Mouse (Mus musculus): ENCODE results near the gene Mgat5.

The Mgat5 gene

GRCm38 (mm10) chr1:127396569-127397349 lies 191.9 kb downstream of the Mgat5 start:
- DNase-seq = no peak

DNA sequence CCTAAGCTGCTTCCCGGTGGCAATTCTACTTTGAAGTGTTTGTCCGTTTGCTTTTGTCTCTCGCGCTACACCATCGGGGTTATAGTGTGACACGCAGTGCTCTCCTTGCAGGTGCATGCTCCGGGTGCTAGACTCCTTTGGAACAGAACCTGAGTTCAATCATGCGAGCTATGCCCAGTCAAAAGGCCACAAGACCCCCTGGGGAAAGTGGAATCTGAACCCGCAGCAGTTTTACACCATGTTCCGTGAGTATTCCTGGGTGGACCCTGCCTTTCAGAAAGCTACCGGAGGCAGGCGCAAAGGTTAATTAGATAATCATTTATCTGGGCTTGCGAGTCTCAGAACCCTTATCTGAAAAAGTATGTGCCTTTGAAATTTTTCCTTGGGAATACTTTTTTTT lies 192.6 kb downstream of the Mgat5 start:
- DNase-seq = no peak

GRCm38 (mm10) chr1:127398186-127398585 lies 193.4 kb downstream of the Mgat5 start:
- DNase-seq = no peak

DNA sequence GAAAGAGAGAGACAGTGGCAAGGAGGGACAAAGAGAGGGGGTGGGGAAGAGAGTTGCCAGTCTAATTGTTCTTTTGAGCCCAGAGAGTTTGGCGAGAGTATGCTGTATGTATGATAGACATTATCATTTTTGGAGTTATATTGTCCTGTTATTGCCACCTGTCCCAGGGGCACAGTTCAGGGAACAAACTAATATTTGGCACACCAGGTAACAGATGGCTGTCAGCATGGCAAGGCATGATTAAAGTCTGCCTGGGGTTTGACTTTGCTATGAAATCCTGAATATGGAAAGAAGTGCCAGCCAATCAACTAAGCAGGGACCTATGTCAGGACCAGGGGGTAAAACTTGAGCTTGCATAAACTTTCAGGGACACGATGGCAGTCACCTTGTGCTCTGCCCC lies 195.4 kb downstream of the Mgat5 start:
- no peak for DNase-seq

DNA sequence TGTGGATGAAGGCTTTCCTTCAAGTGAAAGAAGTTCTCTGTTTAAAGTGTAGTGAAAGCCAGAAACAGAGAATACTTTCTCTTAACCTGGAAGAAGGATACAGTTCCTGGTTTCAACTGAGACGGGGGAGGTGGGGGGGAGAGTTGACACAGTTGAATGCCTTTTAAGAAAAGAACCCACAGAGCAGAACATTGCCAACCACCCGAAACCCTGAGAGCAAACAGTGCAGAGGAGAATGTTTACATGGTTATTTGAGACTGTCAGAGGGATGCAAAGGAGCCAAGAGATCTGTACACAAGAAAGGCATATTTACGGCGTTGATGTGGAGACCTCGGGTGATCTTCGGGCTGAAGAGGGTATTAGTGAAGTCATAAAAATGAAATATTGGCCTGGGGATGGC lies 195.9 kb downstream of the Mgat5 start:
- no peak for DNase-seq

DNA sequence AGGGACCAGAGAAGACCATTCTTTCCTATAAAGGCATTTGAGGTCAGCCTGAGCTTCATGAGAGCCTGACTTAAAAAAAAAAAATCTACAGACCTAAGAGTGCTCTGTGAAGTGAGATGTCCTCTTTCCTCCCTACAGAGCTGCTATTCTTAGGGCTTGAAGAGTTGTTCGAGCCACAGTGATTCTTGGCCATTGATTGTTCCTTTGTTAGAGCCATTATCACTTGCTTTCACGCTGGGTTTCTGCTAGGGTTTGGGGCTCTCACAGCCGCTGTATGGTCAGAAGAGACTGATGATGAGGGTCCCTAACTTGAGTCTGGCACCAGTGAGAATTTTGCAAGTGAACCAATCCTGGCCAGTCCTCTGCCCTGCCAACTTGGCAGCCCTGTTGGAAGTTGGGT lies 199.8 kb downstream of the Mgat5 start:
- DNase-seq = no peak

- DNase-seq = peak; percentile 14
Measured at GRCm38 (mm10) chr1:127408957-127409423, 204.2 kb downstream of the Mgat5 start.

- DNase-seq = peak; percentile 20
Measured at GRCm38 (mm10) chr1:127409512-127409911, 204.7 kb downstream of the Mgat5 start.

DNA sequence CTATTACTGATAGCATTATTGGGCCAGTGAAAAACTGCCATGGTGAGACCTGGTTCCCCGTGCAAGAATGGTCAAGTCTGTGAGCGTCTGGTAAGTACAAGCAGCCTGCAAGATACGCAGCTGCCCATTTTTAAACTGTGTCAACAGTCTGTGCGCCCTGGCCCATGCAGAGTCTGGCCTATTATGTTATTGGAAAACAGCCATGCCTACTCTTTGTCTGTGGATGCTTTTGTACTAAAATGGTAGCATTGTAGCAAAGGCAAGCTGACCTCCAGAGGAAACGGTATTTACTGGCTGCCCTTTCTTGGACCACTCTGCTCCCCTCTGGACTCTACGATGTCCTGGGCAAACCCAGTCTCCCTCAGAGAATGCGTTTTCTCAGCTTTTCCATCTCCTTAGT lies 209.7 kb downstream of the Mgat5 start:
- no peak for DNase-seq

DNA sequence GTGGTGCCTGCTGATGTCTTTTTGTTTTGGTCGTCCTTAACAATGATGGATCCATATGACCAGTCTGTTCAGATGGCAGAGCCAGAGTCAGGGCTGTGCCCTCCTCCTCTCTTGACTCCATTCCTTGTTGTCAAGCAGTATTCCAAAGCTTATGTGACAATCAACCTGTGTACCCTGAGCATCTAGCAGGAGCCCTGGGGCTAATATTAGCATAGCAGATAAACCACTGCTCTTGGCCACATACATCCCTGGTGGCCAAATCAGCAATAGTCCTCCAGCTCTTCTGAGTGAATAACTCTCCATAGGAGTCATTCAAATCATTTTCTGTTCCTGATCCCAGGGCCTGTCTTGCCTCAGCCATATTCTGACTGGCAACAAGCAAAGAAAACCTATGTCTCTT lies 211.1 kb downstream of the Mgat5 start:
- DNase-seq = no peak

GRCm38 (mm10) chr1:127416971-127417370 lies 212.2 kb downstream of the Mgat5 start:
- DNase-seq = no peak

GRCm38 (mm10) chr1:127418916-127419575 lies 214.2 kb downstream of the Mgat5 start:
- no peak for DNase-seq

- DNase-seq = no peak
Measured at GRCm38 (mm10) chr1:127419581-127419980, 214.8 kb downstream of the Mgat5 start.

DNA sequence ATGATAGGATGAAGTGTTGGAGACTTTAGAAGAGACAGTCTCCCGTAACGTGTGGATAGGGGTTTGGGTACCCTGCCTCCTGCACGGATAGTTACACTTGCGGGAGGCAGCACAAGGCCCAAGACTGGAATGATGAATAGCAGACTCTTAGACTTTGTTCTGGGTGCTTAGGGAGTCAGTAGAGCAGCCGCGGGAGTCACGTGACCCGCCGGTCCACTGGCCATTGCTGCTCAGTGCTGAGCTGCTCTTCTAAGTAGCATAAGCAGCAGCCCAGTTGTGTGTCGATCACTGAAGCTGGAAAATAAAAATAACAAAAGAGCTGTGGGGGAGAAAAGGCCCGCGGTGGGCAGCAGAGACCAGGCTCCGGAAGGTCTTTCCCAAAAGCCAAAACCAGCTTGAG lies 215.6 kb downstream of the Mgat5 start:
- no peak for DNase-seq

GRCm38 (mm10) chr1:127420795-127421194 lies 216.0 kb downstream of the Mgat5 start:
- no peak for DNase-seq

GRCm38 (mm10) chr1:127422565-127422964 lies 217.8 kb downstream of the Mgat5 start:
- no peak for DNase-seq

- peak; percentile 28 for DNase-seq
Measured at GRCm38 (mm10) chr1:127425021-127425532, 220.3 kb downstream of the Mgat5 start.

DNA sequence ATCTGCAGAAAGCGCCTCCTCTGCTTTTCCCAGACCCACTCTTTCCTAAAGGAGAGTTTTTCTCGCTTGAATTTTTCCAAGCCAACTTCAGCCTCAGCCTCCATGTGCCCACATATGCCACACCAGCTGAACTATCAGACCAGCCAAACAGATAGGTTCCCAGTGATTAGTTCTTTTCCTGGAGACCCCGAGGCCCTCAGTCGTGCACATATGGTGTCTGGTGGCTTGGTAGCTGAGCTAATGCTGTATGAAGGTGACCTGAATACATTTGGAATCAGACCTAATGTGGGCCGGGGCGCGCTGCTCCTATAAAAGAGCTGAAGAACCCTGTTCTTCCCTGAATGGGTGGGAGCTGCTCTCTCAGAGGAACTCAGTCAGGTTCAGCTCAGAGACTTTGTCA lies 225.5 kb downstream of the Mgat5 start:
- no peak for DNase-seq

DNA sequence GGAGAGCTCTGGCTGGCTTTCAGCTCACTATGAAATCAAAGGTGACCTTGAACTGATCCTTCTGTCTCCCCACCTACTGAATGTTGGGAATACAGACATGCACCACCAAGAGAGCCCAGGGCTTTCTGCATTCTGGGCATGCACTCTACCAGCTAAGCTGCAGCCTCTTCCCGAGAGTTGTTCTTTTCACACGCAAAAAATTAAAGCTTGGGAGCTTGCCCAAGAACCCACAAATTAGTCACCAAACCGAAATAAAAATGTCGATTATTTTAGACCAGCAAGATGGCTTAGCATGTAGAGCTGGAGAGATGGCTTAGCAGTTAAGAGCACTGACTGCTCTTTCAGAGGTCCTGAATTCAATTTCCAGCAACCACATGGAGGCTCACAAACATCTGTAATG lies 230.0 kb downstream of the Mgat5 start:
- DNase-seq = no peak

DNA sequence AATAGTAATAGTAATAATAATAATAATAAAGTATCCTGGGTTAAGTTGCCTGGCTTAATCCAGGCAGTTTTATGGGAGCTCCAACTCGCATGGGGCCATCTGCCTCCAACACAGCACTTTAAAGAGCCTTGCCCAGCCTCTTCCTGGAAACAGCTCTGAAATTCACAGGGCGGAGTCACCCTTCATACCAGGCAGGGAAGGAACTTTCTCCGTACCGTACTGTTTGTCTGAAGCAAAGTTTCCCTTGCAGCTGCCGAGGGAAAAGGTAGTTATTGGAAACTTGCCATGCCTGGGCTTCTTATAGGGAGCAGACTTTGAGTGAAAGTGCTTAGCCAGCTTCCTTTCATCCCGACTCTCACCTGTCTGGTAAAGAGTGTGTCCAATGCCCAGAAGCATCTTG lies 232.3 kb downstream of the Mgat5 start:
- DNase-seq = peak; percentile 11

- no peak for DNase-seq
Measured at GRCm38 (mm10) chr1:127439452-127439891, 234.7 kb downstream of the Mgat5 start.

DNA sequence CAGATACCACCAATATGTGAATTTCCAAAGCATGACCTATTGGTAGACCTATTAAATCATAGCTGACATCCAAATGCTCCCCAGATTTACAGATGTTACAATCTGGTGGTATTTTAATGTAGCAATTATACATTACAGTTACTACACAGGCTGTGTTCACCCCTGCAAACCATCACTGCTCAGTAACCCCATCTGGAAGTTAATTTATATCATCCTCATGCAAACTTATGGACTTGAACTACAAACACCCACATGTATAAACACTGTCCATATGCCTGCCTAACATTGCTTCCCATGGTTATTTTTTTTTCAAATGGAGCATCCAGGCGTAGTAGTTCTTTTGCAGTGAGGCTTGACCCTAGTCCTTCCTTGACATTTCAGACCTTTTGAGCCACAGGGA lies 236.2 kb downstream of the Mgat5 start:
- no peak for DNase-seq

DNA sequence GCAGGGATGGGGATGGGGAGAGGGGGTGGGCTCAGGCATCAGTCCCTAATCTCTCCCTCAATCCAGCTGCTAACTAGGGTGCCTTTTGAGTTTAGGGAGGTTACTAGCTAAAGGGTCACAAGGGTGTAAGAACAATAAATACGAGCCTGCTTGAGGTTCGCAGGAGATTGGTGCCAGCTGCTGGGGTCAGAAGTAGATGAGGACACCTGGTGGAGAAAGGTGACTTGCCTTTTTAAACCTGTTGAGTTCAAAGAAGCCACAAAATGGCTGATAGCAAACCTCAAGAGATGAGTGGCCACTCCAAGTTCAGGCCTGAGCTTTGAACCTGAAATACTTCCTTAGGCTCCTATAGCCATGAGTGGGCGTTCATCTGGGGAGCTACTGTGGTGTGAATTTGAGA lies 236.9 kb downstream of the Mgat5 start:
- DNase-seq = no peak

All from lung, postnatal 14 days (tissue).